Mouse (Mus musculus) hindbrain, embryonic 11.5 days (tissue): Measurements from ENCODE around the gene Hs6st1. TPM values are rescaled to one million over a fixed set of nuclear protein-coding genes. Genes with fewer than 3 reads are reported as not detected.

Source experiments
- ATAC-seq: fragments of 200-750 bp; cut with Nextera tagmentation; 2 replicates; pipeline ENCODE4 v1.8.0; 2017; ENCODE audit warnings: mild to moderate bottlenecking, moderate TSS enrichment, moderate library complexity; ENCODE audit not compliant: low FRiP score
- DNase-seq: peaks from one replicate; pipeline ENCODE4 v3.0.0-alpha.2; 2015; ENCODE audit warnings: low spot score
- H3K27ac ChIP-seq: fragments of 300-500 bp; sonication (generic); 2 replicates; pipeline ENCODE4 v1.5.1; 2014; ENCODE audit warnings: mild to moderate bottlenecking, low read depth, low read length
- H3K27me3 ChIP-seq: fragments of 300-500 bp; sonication (generic); 2 replicates; pipeline ENCODE4 v1.6.1; 2014; ENCODE audit warnings: mild to moderate bottlenecking, low read length, moderate library complexity, mixed read lengths; ENCODE audit not compliant: control insufficient read depth, insufficient read depth
- H3K36me3 ChIP-seq: fragments of 300-500 bp; sonication (generic); 2 replicates; pipeline ENCODE4 v1.6.1; 2014; ENCODE audit warnings: mild to moderate bottlenecking, low read length, moderate library complexity, mixed read lengths; ENCODE audit not compliant: control insufficient read depth, insufficient read depth
- H3K4me1 ChIP-seq: fragments of 300-500 bp; sonication (generic); replicated peaks from 2 replicates; pipeline ENCODE4 v1.6.1; 2014; ENCODE audit warnings: low read length, mixed read lengths; ENCODE audit not compliant: control insufficient read depth, insufficient read depth
- H3K4me2 ChIP-seq: fragments of 300-500 bp; sonication (generic); replicated peaks from 2 replicates; pipeline ENCODE4 v1.6.1; 2014; ENCODE audit warnings: mild to moderate bottlenecking, low read depth, low read length
- H3K4me3 ChIP-seq: fragments of 300-500 bp; sonication (generic); 2 replicates; pipeline ENCODE4 v1.5.1; 2014; ENCODE audit warnings: low read depth, low read length
- H3K9ac ChIP-seq: fragments of 300-500 bp; sonication (generic); 2 replicates; pipeline ENCODE4 v1.6.1; 2014; ENCODE audit warnings: low read depth, low read length
- H3K9me3 ChIP-seq: fragments of 300-500 bp; sonication (generic); 2 replicates; pipeline ENCODE4 v1.6.1; 2016; ENCODE audit warnings: low read length; ENCODE audit not compliant: control insufficient read depth
- WGBS: fragments of 180-500 bp; shearing (Covaris S2); extraction: QIAGEN DNeasy Blood & Tissue Kit; methylation state at CpG from one replicate; pipeline ENCODE4 v1.1.7; 2014; 5-methylcytosine and 5-hydroxymethylcytosine counted together
- polyA plus RNA-seq: library from polyadenylated mRNA; unstranded; fragments of >200 nt; fragmentation: Nextera tagmentation; extraction: Ambion mirVana; gene quantifications from 2 replicates; pipeline ENCODE4 v1.2.1, GENCODE M21; 2014

Hs6st1 gene
- polyA plus RNA-seq, 1 experiment from 2014 or later = 10.7 TPM

GRCm38 (mm10) chr1:36068531-36069120 is 426 bp downstream of the Hs6st1 start:
- 0% methylated on average over 49 of the region's 76 CpGs for WGBS
- H3K27me3 ChIP-seq = no peaks in the 10 kb centered on the region
- peak overlapping the region; percentile 85 for H3K4me3 ChIP-seq
- H3K9me3 ChIP-seq = no peaks in the 10 kb centered on the region
- peaks cover 26% of the 10 kb centered on the region for H3K4me1 ChIP-seq
- ATAC-seq (peak; percentile 61), DNase-seq (peak; percentile 70)
- H3K36me3 ChIP-seq = no peaks in the 10 kb centered on the region
- H3K27ac ChIP-seq = peak overlapping the region; percentile 74
- H3K4me2 ChIP-seq = peak overlapping the region; percentile 97
- peak overlapping the region; percentile 82 for H3K9ac ChIP-seq

GRCm38 (mm10) chr1:36069291-36069771 is 1.1 kb downstream of the Hs6st1 start:
- peaks cover 22% of the 10 kb centered on the region for H3K4me1 ChIP-seq
- no peak for ATAC-seq
- H3K36me3 ChIP-seq = no peaks in the 10 kb centered on the region
- H3K4me2 ChIP-seq = peak overlapping the region; percentile 97
- no peaks in the 10 kb centered on the region for H3K9me3 ChIP-seq
- 0 out of 2 replicates have a peak overlapping the region, but pooled peaks have one; percentile 42 for H3K27ac ChIP-seq
- no peak for DNase-seq
- H3K9ac ChIP-seq = peak overlapping the region; percentile 82
- WGBS = 2% methylated on average over 13 of the region's 13 CpGs
- peak overlapping the region; percentile 85 for H3K4me3 ChIP-seq
- H3K27me3 ChIP-seq = no peaks in the 10 kb centered on the region

DNA sequence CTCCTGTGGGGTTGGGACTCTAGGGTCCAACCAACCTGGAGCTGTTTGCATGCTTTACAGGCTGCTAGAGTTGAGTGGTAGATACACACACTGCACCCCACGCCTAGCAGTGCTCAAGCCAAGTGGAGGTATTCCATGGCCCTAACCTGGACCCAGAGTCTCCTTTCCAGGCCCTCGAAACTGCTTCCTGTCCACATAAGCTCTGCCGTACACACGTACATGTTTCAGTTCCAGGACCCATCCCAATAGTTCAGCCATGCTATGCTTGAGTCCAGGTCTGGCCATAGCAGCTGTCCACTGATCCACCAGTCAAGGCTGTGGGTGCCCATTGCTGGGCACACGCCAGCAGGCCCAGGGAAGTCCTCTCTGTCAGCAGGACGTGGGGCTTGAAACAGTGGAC is 2.0 kb downstream of the Hs6st1 start:
- peak overlapping the region; percentile 85 for H3K4me3 ChIP-seq
- no peaks in the 10 kb centered on the region for H3K36me3 ChIP-seq
- no peaks in the 10 kb centered on the region for H3K27me3 ChIP-seq
- DNase-seq (no peak), ATAC-seq (no peak)
- peak overlapping the region; percentile 97 for H3K4me2 ChIP-seq
- peak overlapping the region; percentile 82 for H3K9ac ChIP-seq
- H3K9me3 ChIP-seq = no peaks in the 10 kb centered on the region
- H3K4me1 ChIP-seq = peaks cover 19% of the 10 kb centered on the region; the same call in 1 of the 2 replicates
- H3K27ac ChIP-seq = no peak overlapping the region
- 57% methylated on average over 6 of the region's 6 CpGs for WGBS

DNA sequence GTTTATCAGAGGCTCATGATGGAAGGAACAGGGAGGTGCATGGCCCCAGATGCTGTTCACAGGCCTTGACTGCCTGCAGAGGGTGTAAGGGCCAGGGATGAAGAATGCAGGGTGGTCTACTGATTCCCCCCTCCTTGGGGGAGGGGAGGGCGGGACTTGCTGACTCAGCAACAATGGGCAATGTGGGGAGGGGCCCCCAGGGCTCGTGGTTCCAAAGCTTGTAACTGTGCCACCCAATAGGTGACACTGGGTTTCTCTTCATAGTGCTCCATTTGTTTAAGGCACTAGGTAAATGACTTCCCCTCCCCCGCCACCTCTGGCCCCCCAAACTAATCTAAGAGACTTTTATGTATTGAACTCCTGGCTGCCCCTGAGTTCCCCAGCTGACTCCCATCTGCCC is 2.5 kb downstream of the Hs6st1 start:
- no peak for DNase-seq
- 55% methylated on average over 3 of the region's 3 CpGs for WGBS
- H3K27me3 ChIP-seq = no peaks in the 10 kb centered on the region
- H3K9ac ChIP-seq = peak overlapping the region; percentile 44; the same call in 1 of the 2 replicates
- no peaks in the 10 kb centered on the region for H3K9me3 ChIP-seq
- H3K4me2 ChIP-seq = peak overlapping the region; percentile 97
- peak overlapping the region; percentile 85 for H3K4me3 ChIP-seq
- no peak for ATAC-seq
- no peaks in the 10 kb centered on the region for H3K36me3 ChIP-seq
- H3K4me1 ChIP-seq = peaks cover 19% of the 10 kb centered on the region; the same call in 1 of the 2 replicates
- H3K27ac ChIP-seq = no peak overlapping the region

- peak overlapping the region; percentile 15; the same call in 1 of the 2 replicates for H3K4me3 ChIP-seq
- H3K27ac ChIP-seq = no peak overlapping the region
- no peaks in the 10 kb centered on the region for H3K9me3 ChIP-seq
- no peaks in the 10 kb centered on the region for H3K36me3 ChIP-seq
- 75% methylated on average over 7 of the region's 7 CpGs for WGBS
- ATAC-seq (no peak), DNase-seq (no peak)
- H3K27me3 ChIP-seq = no peaks in the 10 kb centered on the region
- peaks cover 19% of the 10 kb centered on the region; the same call in 1 of the 2 replicates for H3K4me1 ChIP-seq
- H3K9ac ChIP-seq = no peak overlapping the region
- H3K4me2 ChIP-seq = peak overlapping the region; percentile 97
These were observed 3.0 kb downstream of the Hs6st1 start for GRCm38 (mm10) chr1:36071176-36071575.

DNA sequence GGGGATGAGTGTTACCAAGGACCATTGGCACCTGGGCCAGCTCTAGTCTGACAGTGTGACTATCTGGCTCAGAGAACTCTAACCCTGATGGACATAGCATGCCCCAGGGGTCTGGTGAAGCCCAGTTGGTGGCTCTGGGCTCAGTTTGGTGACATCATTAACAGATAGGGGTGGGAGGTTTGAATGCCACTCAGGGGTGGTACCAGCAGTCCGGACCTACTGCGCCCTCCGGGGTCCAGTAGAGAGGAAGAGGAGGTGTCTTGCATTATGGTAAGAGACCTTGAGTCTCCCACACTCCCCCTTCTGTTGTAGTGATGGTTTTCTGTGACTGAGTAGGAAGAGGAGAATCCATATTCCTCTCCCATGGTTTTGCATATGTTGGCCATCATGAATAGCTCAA is 3.4 kb downstream of the Hs6st1 start:
- ATAC-seq = no peak
- 0 out of 2 replicates have a peak overlapping the region, but pooled peaks have one; percentile 15 for H3K4me3 ChIP-seq
- peaks cover 19% of the 10 kb centered on the region; the same call in 1 of the 2 replicates for H3K4me1 ChIP-seq
- H3K4me2 ChIP-seq = peak overlapping the region; percentile 97
- H3K27me3 ChIP-seq = no peaks in the 10 kb centered on the region
- no peaks in the 10 kb centered on the region for H3K9me3 ChIP-seq
- H3K36me3 ChIP-seq = no peaks in the 10 kb centered on the region
- no peak overlapping the region for H3K9ac ChIP-seq
- H3K27ac ChIP-seq = no peak overlapping the region
- no peak for DNase-seq
- WGBS = 91% methylated on average over 3 of the region's 3 CpGs

DNA sequence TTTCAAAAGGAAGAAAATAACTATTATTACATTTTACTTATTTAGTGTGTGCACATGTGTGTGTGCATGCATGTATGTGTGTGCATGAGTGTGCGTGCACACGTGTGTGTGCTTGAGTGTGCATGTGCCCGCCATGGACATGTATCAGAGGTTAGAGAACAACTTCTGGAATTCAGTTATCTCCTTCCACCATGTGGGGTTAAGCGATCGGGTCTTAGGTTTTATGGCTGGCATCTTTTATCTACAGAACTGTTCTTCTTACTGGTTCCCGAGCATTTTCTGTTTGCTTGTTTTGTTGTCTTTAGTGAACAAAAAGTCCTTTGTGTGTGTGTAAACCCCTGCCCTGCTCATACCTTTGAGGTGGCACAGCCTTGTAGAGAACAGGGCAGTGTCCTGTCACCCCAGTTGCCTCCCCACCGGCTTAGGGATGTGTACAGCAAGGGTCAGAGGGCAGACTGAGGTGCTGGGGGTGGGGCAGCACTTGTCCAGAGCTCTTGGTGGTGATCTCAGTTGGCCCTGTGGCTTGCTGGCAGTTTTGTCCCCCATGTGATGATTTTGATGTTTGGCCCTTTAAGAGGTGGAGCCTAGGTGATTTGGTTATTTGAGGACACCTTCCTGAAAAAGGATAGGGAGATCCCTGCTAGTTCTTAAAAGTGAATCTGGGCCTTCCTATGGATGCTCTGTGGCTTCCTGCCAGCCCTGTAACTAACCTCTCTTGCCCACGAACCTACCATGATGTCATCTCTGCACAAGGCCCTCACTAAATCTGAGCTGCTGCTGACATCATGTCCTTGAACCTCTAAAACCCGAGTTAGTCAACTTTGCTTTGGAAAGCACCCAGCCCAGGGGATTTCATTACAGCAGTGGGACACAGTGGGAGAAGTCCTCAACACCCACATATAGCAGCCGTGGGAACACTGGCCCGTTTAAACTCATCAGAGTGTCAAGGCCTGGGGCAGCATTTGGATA is 4.7 kb downstream of the Hs6st1 start:
- Histone ChIP-seq H3K27ac (no peak overlapping the region), H3K36me3 (no peaks in the 10 kb centered on the region), H3K4me1 (peaks cover 23% of the 10 kb centered on the region; the same call in 1 of the 2 replicates), H3K9ac (no peak overlapping the region), H3K9me3 (no peaks in the 10 kb centered on the region), H3K4me3 (no peak overlapping the region), H3K4me2 (peak overlapping the region; percentile 11; the same call in 1 of the 2 replicates), H3K27me3 (no peaks in the 10 kb centered on the region)
- 71% methylated on average over 11 of the region's 11 CpGs for WGBS
- DNase-seq (no peak), ATAC-seq (no peak)

GRCm38 (mm10) chr1:36073566-36073965 is 5.4 kb downstream of the Hs6st1 start:
- DNase-seq (no peak), ATAC-seq (no peak)
- H3K4me1 ChIP-seq = peaks cover 23% of the 10 kb centered on the region; the same call in 1 of the 2 replicates
- H3K27me3 ChIP-seq = no peaks in the 10 kb centered on the region
- no peak overlapping the region for H3K9ac ChIP-seq
- WGBS = 90% methylated on average over 8 of the region's 8 CpGs
- H3K9me3 ChIP-seq = no peaks in the 10 kb centered on the region
- H3K4me3 ChIP-seq = no peak overlapping the region
- H3K4me2 ChIP-seq = no peak overlapping the region
- no peaks in the 10 kb centered on the region for H3K36me3 ChIP-seq
- H3K27ac ChIP-seq = no peak overlapping the region
